Mouse (Mus musculus) embryonic facial prominence, embryonic 13.5 days (tissue): ENCODE measurements around the gene Tmem56. TPM values are rescaled to one million over a fixed set of nuclear protein-coding genes. Genes with fewer than 3 reads are reported as not detected.

Experiments
- ATAC-seq: fragments of 200-750 bp; cut with Nextera tagmentation; 2 replicates; pipeline ENCODE4 v1.8.0; 2017; ENCODE audit warnings: low read depth; ENCODE audit not compliant: insufficient number of reproducible peaks, insufficient read depth, low FRiP score, low TSS enrichment
- H3K27ac ChIP-seq: fragments of 300-500 bp; sonication (generic); 2 replicates; pipeline ENCODE4 v1.5.1; 2015; ENCODE audit warnings: moderate library complexity, mild to moderate bottlenecking, inconsistent platforms
- H3K27me3 ChIP-seq: fragments of 300-500 bp; sonication (generic); 2 replicates; pipeline ENCODE4 v1.6.1; 2015; ENCODE audit warnings: mild to moderate bottlenecking, inconsistent platforms
- H3K36me3 ChIP-seq: fragments of 300-500 bp; sonication (generic); 2 replicates; pipeline ENCODE4 v1.6.1; 2015; ENCODE audit warnings: mild to moderate bottlenecking, inconsistent platforms
- H3K4me1 ChIP-seq: fragments of 300-500 bp; sonication (generic); 2 replicates; pipeline ENCODE4 v1.6.1; 2015; ENCODE audit warnings: inconsistent platforms
- H3K4me2 ChIP-seq: fragments of 300-500 bp; sonication (generic); 2 replicates; pipeline ENCODE4 v1.6.1; 2015; ENCODE audit warnings: moderate library complexity, mild to moderate bottlenecking, inconsistent platforms
- H3K4me3 ChIP-seq: fragments of 300-500 bp; sonication (generic); 2 replicates; pipeline ENCODE4 v1.5.1; 2015; ENCODE audit warnings: mild to moderate bottlenecking, inconsistent platforms
- H3K9ac ChIP-seq: fragments of 300-500 bp; sonication (generic); 2 replicates; pipeline ENCODE4 v1.6.1; 2015; ENCODE audit warnings: mild to moderate bottlenecking, inconsistent platforms
- H3K9me3 ChIP-seq: fragments of 300-500 bp; sonication (generic); 2 replicates; pipeline ENCODE4 v1.6.1; 2016; ENCODE audit warnings: inconsistent platforms
- WGBS: fragments of 180-500 bp; shearing (Covaris S2); methylation state at CpG from one replicate; pipeline ENCODE4 v1.1.7; 2015; ENCODE audit warnings: mixed read lengths; 5-methylcytosine and 5-hydroxymethylcytosine counted together
- polyA plus RNA-seq: library from polyadenylated mRNA; unstranded; fragments of >200 nt; fragmentation: Nextera tagmentation; extraction: Ambion mirVana; gene quantifications from 2 replicates; pipeline ENCODE4 v1.2.1, GENCODE M21; 2015

Gene Tmem56
- polyA plus RNA-seq, 1 experiment from 2014 or later, result 0.74 TPM

DNA sequence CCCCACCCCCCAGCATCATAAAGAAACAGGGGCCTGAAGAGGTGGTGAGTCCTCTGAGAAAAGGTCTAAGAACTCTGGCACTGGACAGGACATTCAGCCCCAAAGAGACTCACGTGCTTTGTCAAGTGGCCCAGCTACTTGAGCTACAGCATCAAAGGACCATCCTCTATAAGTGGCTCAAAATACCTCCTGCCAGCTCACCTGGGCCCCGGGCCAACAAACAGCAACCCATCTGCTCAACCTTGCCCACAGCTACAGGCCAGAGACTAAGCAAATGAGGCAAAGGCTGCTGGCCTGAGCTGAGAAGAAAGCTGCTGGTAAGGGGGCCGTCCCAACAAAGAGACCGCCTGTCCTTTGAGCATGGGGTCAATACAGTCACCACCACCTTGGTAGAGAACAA, 5.3 kb downstream of the Tmem56 start:
- Histone ChIP-seq H3K27me3 (no peaks in the 10 kb centered on the region), H3K4me3 (no peak overlapping the region), H3K4me2 (no peak overlapping the region), H3K9ac (no peak overlapping the region), H3K4me1 (no peaks in the 10 kb centered on the region), H3K36me3 (no peaks in the 10 kb centered on the region), H3K9me3 (no peaks in the 10 kb centered on the region), H3K27ac (no peak overlapping the region)
- ATAC-seq, result no peak
- 84% methylated on average over 4 of the region's 4 CpGs for WGBS

DNA sequence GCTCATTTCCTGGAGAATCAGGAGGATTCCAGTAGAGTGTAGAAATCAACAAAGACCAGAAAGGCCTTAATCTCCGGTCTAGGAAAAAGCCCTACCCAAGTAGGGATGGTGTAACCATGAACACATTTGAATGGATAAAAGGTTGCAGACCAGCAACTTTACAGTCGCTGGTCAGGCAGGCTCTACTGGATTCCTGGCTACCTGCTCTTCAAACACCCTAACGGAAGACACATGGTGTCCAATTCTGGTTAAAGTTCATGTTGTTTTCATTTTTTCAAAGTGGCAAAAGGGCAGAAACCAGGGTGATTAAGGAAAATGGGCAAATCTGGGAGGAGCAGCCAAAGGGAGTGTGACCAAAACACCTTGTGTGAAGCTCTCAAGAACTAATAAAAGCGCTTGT, 5.9 kb downstream of the Tmem56 start:
- 63% methylated on average over 4 of the region's 4 CpGs for WGBS
- Histone ChIP-seq H3K27ac (no peak overlapping the region), H3K4me2 (no peak overlapping the region), H3K27me3 (no peaks in the 10 kb centered on the region), H3K9me3 (no peaks in the 10 kb centered on the region), H3K4me1 (no peaks in the 10 kb centered on the region), H3K36me3 (no peaks in the 10 kb centered on the region), H3K4me3 (no peak overlapping the region), H3K9ac (no peak overlapping the region)
- no peak for ATAC-seq

DNA sequence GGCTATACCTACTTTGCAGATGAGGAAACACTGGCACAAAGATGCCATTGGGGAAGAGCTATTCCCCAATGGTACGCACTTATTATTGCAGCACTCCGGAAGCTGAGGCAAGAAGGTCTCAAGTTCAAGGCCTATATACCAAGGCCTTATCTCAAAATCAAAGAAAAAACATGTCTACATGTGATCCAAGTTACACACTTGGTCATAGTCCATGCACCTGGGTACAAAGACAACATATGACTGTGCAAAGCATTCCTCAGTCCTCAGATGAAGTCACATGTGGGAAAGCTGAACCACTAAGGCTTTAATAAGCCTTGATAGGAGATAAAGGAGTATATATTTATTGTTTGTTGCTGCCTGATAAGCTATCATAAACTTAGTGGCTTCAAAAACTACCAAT, 8.9 kb downstream of the Tmem56 start:
- Histone ChIP-seq H3K9ac (no peak overlapping the region), H3K9me3 (no peaks in the 10 kb centered on the region), H3K27ac (no peak overlapping the region), H3K4me2 (no peak overlapping the region), H3K4me1 (no peaks in the 10 kb centered on the region), H3K4me3 (no peak overlapping the region), H3K36me3 (no peaks in the 10 kb centered on the region), H3K27me3 (no peaks in the 10 kb centered on the region)
- 90% methylated on average over 2 of the region's 2 CpGs for WGBS
- ATAC-seq, result no peak

DNA sequence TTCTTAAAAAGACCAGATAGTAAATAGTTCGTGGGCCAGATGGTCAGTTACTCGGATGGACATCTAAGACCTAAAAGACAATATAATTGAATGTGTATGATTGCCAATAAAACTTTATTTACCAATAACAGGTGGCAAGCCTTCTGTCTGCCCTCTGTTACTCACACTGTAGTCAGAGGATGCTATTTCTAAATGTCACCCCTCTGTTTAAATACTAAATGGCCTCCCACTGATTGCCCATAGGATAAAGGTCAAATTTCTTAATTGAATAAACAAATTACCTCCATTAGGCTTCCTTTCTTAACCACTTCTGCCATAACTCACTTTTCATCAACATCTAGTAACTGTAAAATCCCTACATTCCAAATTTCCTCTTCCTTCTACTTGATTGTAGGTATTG, 10.3 kb downstream of the Tmem56 start:
- H3K4me3 ChIP-seq, result no peak overlapping the region
- H3K9me3 ChIP-seq, result no peaks in the 10 kb centered on the region
- no peak for ATAC-seq
- no peak overlapping the region for H3K4me2 ChIP-seq
- WGBS, result 67% methylated on average over 2 of the region's 2 CpGs
- no peak overlapping the region for H3K9ac ChIP-seq
- H3K4me1 ChIP-seq, result no peaks in the 10 kb centered on the region
- H3K27ac ChIP-seq, result no peak overlapping the region
- no peaks in the 10 kb centered on the region for H3K27me3 ChIP-seq
- no peaks in the 10 kb centered on the region for H3K36me3 ChIP-seq

- Histone ChIP-seq H3K9me3 (no peaks in the 10 kb centered on the region), H3K4me1 (peaks cover 8% of the 10 kb centered on the region; the same call in 1 of the 2 replicates), H3K36me3 (no peaks in the 10 kb centered on the region), H3K4me3 (no peak overlapping the region), H3K9ac (no peak overlapping the region), H3K4me2 (no peak overlapping the region), H3K27me3 (peaks cover 35% of the 10 kb centered on the region), H3K27ac (no peak overlapping the region)
- no peak for ATAC-seq
- 68% methylated on average over 5 of the region's 5 CpGs for WGBS
These were observed 15.6 kb downstream of the Tmem56 start for GRCm38 (mm10) chr3:121267283-121267682.

DNA sequence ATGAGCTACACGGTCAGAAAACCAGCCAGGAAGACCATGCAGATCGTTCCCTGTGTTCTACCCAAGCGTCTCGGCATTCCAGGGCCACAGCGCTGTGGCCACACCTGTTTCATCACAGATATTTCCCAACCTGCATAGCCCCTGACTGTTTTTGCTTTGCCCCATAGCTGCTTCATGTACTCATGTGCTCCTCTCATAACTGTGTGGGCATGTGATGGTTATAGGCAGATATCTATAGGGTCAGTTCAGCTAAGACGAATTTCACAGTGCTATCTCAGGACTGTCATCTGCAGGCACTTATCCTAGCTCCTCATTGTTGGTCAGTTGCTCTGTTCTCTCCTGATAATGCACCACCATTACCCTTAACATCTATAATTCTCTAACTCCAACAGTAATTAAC, 18.7 kb downstream of the Tmem56 start:
- no peak for ATAC-seq
- H3K4me2 ChIP-seq, result no peak overlapping the region
- H3K27me3 ChIP-seq, result peaks cover 64% of the 10 kb centered on the region
- no peaks in the 10 kb centered on the region for H3K9me3 ChIP-seq
- H3K36me3 ChIP-seq, result no peaks in the 10 kb centered on the region
- no peak overlapping the region for H3K27ac ChIP-seq
- 59% methylated on average over 6 of the region's 6 CpGs for WGBS
- H3K4me1 ChIP-seq, result peaks cover 10% of the 10 kb centered on the region; the same call in 1 of the 2 replicates
- no peak overlapping the region for H3K9ac ChIP-seq
- H3K4me3 ChIP-seq, result no peak overlapping the region

DNA sequence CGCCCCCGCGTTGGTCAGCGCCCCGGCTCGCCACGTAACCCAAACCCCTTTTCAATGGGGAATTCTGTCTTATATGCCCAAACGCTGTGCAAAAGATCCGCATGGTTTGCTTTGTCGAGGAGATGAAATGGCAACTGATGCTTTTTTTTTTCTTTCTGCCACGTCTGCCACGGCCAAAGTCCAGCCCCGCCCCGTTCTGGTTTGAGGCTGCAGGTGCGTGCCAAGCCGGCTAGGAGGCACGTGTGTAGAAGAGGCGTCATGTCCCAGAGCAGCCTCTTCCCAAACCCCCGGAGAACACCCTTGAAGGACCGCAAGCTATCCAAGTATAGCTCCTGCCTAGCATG, 19.7 kb downstream of the Tmem56 start:
- no peaks in the 10 kb centered on the region for H3K9me3 ChIP-seq
- peaks cover 68% of the 10 kb centered on the region for H3K27me3 ChIP-seq
- H3K4me2 ChIP-seq, result peak overlapping the region; percentile 98
- peak; percentile 9; the same call in 1 of the 2 replicates for ATAC-seq
- H3K9ac ChIP-seq, result peak overlapping the region; percentile 75
- H3K36me3 ChIP-seq, result no peaks in the 10 kb centered on the region
- H3K27ac ChIP-seq, result no peak overlapping the region
- 2% methylated on average over 20 of the region's 20 CpGs for WGBS
- H3K4me3 ChIP-seq, result peak overlapping the region; percentile 65
- H3K4me1 ChIP-seq, result peaks cover 10% of the 10 kb centered on the region; the same call in 1 of the 2 replicates

DNA sequence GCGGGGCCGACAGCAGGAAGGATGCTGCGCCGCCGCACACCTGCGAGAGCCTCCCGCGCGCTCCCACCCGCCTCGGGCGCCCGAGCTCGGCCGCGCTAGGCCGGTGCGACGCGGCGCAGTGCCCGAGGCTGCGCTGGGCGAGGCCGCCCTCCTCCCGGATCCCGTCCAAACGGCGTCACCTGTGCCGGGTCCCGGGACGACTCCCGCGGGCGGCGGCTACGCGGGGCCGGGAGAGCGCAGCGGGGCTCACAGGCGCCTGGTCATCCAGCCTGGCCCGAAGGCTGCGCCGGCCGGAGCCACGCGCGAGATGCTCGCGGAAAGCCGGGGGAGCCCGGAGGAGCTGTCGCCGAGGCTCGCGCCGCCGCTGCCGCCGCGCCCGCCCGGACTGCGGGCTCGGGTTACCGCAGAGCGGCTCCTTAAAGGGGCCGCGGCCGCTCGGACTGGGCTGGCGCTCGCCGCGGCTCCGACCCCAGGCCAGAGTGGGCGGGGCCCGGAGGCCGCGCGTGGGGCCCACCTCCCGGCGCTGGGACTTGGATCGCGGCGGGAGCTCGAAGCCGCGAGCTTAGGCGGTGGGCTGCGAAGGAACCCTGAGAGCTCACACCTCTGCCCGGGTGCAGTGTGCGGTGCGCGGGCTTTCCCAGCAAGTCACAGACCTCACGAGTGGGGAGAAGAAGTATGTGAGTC, 20.2 kb downstream of the Tmem56 start:
- H3K27me3 ChIP-seq, result peaks cover 68% of the 10 kb centered on the region
- H3K4me1 ChIP-seq, result peaks cover 10% of the 10 kb centered on the region; the same call in 1 of the 2 replicates
- no peaks in the 10 kb centered on the region for H3K9me3 ChIP-seq
- peak overlapping the region; percentile 75 for H3K9ac ChIP-seq
- ATAC-seq, result peak; percentile 86
- H3K36me3 ChIP-seq, result no peaks in the 10 kb centered on the region
- H3K4me3 ChIP-seq, result peak overlapping the region; percentile 65
- H3K27ac ChIP-seq, result no peak overlapping the region
- peak overlapping the region; percentile 98 for H3K4me2 ChIP-seq
- WGBS, result under 1% methylated on average over 97 of the region's 97 CpGs

DNA sequence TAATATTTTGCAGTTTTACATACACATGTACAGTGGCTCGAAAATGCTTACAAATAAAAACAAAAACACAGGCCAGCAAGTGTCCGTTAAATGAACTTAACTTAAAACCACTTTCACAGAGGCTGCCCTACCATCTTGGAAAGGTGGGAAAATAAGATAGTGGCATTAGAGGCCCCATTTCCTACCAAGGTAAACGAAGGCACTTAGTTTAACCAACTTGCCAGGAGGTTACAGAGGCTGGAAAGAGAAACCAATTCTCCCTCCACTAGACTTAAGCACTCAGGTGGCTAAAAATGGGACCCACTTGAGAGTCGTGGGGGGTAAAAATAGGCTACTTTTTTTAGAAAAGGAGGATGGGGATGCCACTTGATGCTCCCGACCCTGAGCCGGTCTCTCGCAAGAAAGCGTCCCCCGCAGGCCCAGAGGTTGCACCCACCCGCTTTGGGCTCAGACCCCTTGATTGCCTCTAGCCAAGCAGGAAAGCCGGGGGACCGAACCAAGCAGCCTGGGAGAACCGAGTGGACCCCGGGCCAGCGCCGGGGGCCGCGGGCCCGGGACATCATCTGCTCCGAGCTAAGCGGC, 20.9 kb downstream of the Tmem56 start:
- Histone ChIP-seq H3K27ac (no peak overlapping the region), H3K9ac (peak overlapping the region; percentile 75), H3K36me3 (no peaks in the 10 kb centered on the region), H3K4me3 (peak overlapping the region; percentile 65), H3K9me3 (no peaks in the 10 kb centered on the region), H3K27me3 (peaks cover 65% of the 10 kb centered on the region), H3K4me2 (peak overlapping the region; percentile 98), H3K4me1 (peaks cover 10% of the 10 kb centered on the region; the same call in 1 of the 2 replicates)
- ATAC-seq, result no peak
- WGBS, result 10% methylated on average over 21 of the region's 21 CpGs

GRCm38 (mm10) chr3:121261251-121261650, 21.6 kb downstream of the Tmem56 start:
- H3K4me2 ChIP-seq, result no peak overlapping the region
- no peak for ATAC-seq

GRCm38 (mm10) chr3:121260831-121261230, 22.1 kb downstream of the Tmem56 start:
- Histone ChIP-seq H3K4me2 (no peak overlapping the region), H3K4me1 (peaks cover 10% of the 10 kb centered on the region; the same call in 1 of the 2 replicates), H3K9ac (no peak overlapping the region), H3K27me3 (peaks cover 59% of the 10 kb centered on the region), H3K36me3 (no peaks in the 10 kb centered on the region), H3K27ac (no peak overlapping the region), H3K4me3 (no peak overlapping the region), H3K9me3 (no peaks in the 10 kb centered on the region)
- no peak for ATAC-seq
- WGBS, result 74% methylated on average over 1 of the region's 1 CpGs

More at GRCm38 (mm10) chr3:121261251-121261650, 21.6 kb downstream of the Tmem56 start:
- no peak overlapping the region for H3K9ac ChIP-seq
- 58% methylated on average over 7 of the region's 7 CpGs for WGBS
- no peak overlapping the region for H3K27ac ChIP-seq
- no peak overlapping the region for H3K4me3 ChIP-seq
- no peaks in the 10 kb centered on the region for H3K36me3 ChIP-seq
- peaks cover 10% of the 10 kb centered on the region; the same call in 1 of the 2 replicates for H3K4me1 ChIP-seq
- H3K9me3 ChIP-seq, result no peaks in the 10 kb centered on the region
- peaks cover 60% of the 10 kb centered on the region for H3K27me3 ChIP-seq

GRCm38 (mm10) chr3:121260041-121260440, 22.9 kb downstream of the Tmem56 start:
- H3K4me3 ChIP-seq, result no peak overlapping the region
- H3K9ac ChIP-seq, result no peak overlapping the region
- H3K36me3 ChIP-seq, result no peaks in the 10 kb centered on the region
- H3K9me3 ChIP-seq, result no peaks in the 10 kb centered on the region
- ATAC-seq, result no peak
- no peak overlapping the region for H3K4me2 ChIP-seq
- peaks cover 58% of the 10 kb centered on the region for H3K27me3 ChIP-seq
- no peak overlapping the region for H3K27ac ChIP-seq
- 79% methylated on average over 7 of the region's 7 CpGs for WGBS
- peaks cover 10% of the 10 kb centered on the region; the same call in 1 of the 2 replicates for H3K4me1 ChIP-seq
